Mouse (Mus musculus): Measurements from ENCODE around the gene Aida.
"Not testable (repeated sequence)": the region's sequence is repeated elsewhere in the genome, so short reads cannot be mapped to it uniquely, and the experiment has no call there.

Gene Aida

GRCm38 (mm10) chr1:183322496-183322895 is 26.1 kb downstream of the Aida start:
- DNase-seq: not testable (repeated sequence)

- no peak for DNase-seq
These were observed 27.5 kb downstream of the Aida start for GRCm38 (mm10) chr1:183323923-183324322.

- DNase-seq: no peak
These were observed 28.0 kb downstream of the Aida start for GRCm38 (mm10) chr1:183324433-183324832.

GRCm38 (mm10) chr1:183327171-183327570 is 30.8 kb downstream of the Aida start:
- DNase-seq: no peak

- DNase-seq: not testable (repeated sequence)
These were observed 46.5 kb downstream of the Aida start for GRCm38 (mm10) chr1:183342902-183343301.

- DNase-seq: peak; percentile 79
These were observed 48.8 kb downstream of the Aida start for GRCm38 (mm10) chr1:183344886-183345816.

- peak; percentile 44 for DNase-seq
These were observed 49.4 kb downstream of the Aida start for GRCm38 (mm10) chr1:183345817-183346195.

- DNase-seq: peak; percentile 86
These were observed 53.5 kb downstream of the Aida start for GRCm38 (mm10) chr1:183349840-183350239.

GRCm38 (mm10) chr1:183358901-183359300 is 62.5 kb downstream of the Aida start:
- no peak for DNase-seq

GRCm38 (mm10) chr1:183362301-183362700 is 65.9 kb downstream of the Aida start:
- DNase-seq: no peak

GRCm38 (mm10) chr1:183362729-183363576 is 66.6 kb downstream of the Aida start:
- DNase-seq: no peak

GRCm38 (mm10) chr1:183363577-183363867 is 67.1 kb downstream of the Aida start:
- DNase-seq: no peak

- no peak for DNase-seq
These were observed 70.0 kb downstream of the Aida start for GRCm38 (mm10) chr1:183366361-183366760.

- peak; percentile 66 for DNase-seq
These were observed 72.4 kb downstream of the Aida start for GRCm38 (mm10) chr1:183368601-183369400.

- peak; percentile 98 for DNase-seq
These were observed 73.1 kb downstream of the Aida start, which contains the start of gene Mia3 for GRCm38 (mm10) chr1:183369427-183370014. Gene Mia3 (minus strand): TSS chr1:183369553.

GRCm38 (mm10) chr1:183374728-183375127 is 78.3 kb downstream of the Aida start:
- DNase-seq: no peak
